Mouse (Mus musculus) small intestine, adult 2 months (tissue): ENCODE measurements around the gene Arhgap1. TPM values are rescaled to one million over a fixed set of nuclear protein-coding genes. Genes with fewer than 3 reads are reported as not detected.

Source experiments
- H3K27ac ChIP-seq: fragments of 200-500 bp; 2 replicates; pipeline ENCODE4 v1.5.1; 2012; ENCODE audit warnings: low read depth, low read length, control low read depth, inconsistent platforms; ENCODE audit not compliant: insufficient read depth
- H3K27me3 ChIP-seq: fragments of 200-500 bp; 2 replicates; pipeline ENCODE4 v1.6.1; 2012; ENCODE audit warnings: mild to moderate bottlenecking, moderate library complexity, low read length, inconsistent platforms; ENCODE audit not compliant: control insufficient read depth, insufficient read depth
- H3K36me3 ChIP-seq: fragments of 200-500 bp; 2 replicates; pipeline ENCODE4 v1.6.1; 2012; ENCODE audit warnings: mild to moderate bottlenecking, low read length, control low read depth, inconsistent platforms; ENCODE audit not compliant: control insufficient read depth, insufficient read depth
- H3K4me1 ChIP-seq: fragments of 200-500 bp; 2 replicates; pipeline ENCODE4 v1.6.1; 2012; ENCODE audit warnings: low read length, inconsistent platforms, mixed read lengths; ENCODE audit not compliant: control insufficient read depth, insufficient read depth, insufficient read length
- H3K4me3 ChIP-seq: fragments of 200-500 bp; 2 replicates; pipeline ENCODE4 v1.5.1; 2012; ENCODE audit warnings: low read depth, mild to moderate bottlenecking, control low read depth, inconsistent platforms, low read length, moderate library complexity
- CTCF ChIP-seq: fragments of 200-500 bp; IDR thresholded peaks from 2 replicates; pipeline ENCODE4 v1.5.1; 2012; ENCODE audit warnings: low read depth, mild to moderate bottlenecking, control low read depth, inconsistent platforms, low read length, moderate library complexity, mixed read lengths; ENCODE audit not compliant: insufficient replicate concordance, insufficient read length; ENCODE audit errors: extremely low read depth
- POLR2A ChIP-seq: fragments of 200-500 bp; IDR thresholded peaks from 2 replicates; pipeline ENCODE4 v1.6.1; 2012; ENCODE audit warnings: low read depth, mild to moderate bottlenecking, control low read depth, inconsistent platforms, low read length, moderate library complexity
- WGBS: fragments of 180-500 bp; shearing (Covaris S2); methylation state at CpG from one replicate; pipeline ENCODE4 v1.1.7; 2018; 5-methylcytosine and 5-hydroxymethylcytosine counted together
- polyA plus RNA-seq: library from polyadenylated mRNA; depleted of rRNA; stranded (reverse); fragments of >200 nt; gene quantifications from 2 replicates; pipeline ENCODE4 v1.2.3, GENCODE M21; 2012

The Arhgap1 gene
- polyA plus RNA-seq, 1 experiment = 99.2 TPM

GRCm38 (mm10) chr2:91635486-91635885 lies 14.2 kb upstream of the Arhgap1 start:
- H3K4me1 ChIP-seq = no peaks in the 10 kb centered on the region
- TF ChIP-seq CTCF (no peak), POLR2A (no peak)
- no peak overlapping the region for H3K27ac ChIP-seq
- no peak overlapping the region for H3K4me3 ChIP-seq
- WGBS = 87% methylated on average over 11 of the region's 11 CpGs
- no peaks in the 10 kb centered on the region for H3K36me3 ChIP-seq
- no peaks in the 10 kb centered on the region for H3K27me3 ChIP-seq

GRCm38 (mm10) chr2:91636229-91636628 lies 13.4 kb upstream of the Arhgap1 start, which contains the start of gene F2:
Gene F2, minus strand, starts transcription at chr2:91636414.
- whole genome bisulfite sequencing = 84% methylated on average over 8 of the region's 8 CpGs
- Histone ChIP-seq H3K36me3 (no peaks in the 10 kb centered on the region), H3K27ac (peak within 1 kb of the TSS; percentile 22; the same call in 1 of the 2 replicates), H3K27me3 (no peaks in the 10 kb centered on the region), H3K4me1 (no peaks in the 10 kb centered on the region), H3K4me3 (no peak within 1 kb of the TSS)
- no peak for TF ChIP-seq CTCF
- no peak for TF ChIP-seq POLR2A

- no peaks in the 10 kb centered on the region for H3K27me3 ChIP-seq
- 46% methylated on average over 5 of the region's 5 CpGs for WGBS
- no peak overlapping the region for H3K4me3 ChIP-seq
- H3K4me1 ChIP-seq = no peaks in the 10 kb centered on the region
- peak overlapping the region; percentile 22; the same call in 1 of the 2 replicates for H3K27ac ChIP-seq
- H3K36me3 ChIP-seq = no peaks in the 10 kb centered on the region
- TF ChIP-seq CTCF = no peak
- TF ChIP-seq POLR2A = no peak
These were observed 12.8 kb upstream of the Arhgap1 start for GRCm38 (mm10) chr2:91636727-91637338.

GRCm38 (mm10) chr2:91638931-91639330 lies 10.7 kb upstream of the Arhgap1 start:
- H3K27ac ChIP-seq = no peak overlapping the region
- H3K27me3 ChIP-seq = no peaks in the 10 kb centered on the region
- no peak for TF ChIP-seq POLR2A
- WGBS = 23% methylated on average over 6 of the region's 6 CpGs
- H3K4me3 ChIP-seq = no peak overlapping the region
- no peaks in the 10 kb centered on the region for H3K36me3 ChIP-seq
- peaks cover 10% of the 10 kb centered on the region; the same call in 1 of the 2 replicates for H3K4me1 ChIP-seq

GRCm38 (mm10) chr2:91642825-91643415 lies 6.7 kb upstream of the Arhgap1 start:
- no peaks in the 10 kb centered on the region for H3K27me3 ChIP-seq
- 49% methylated on average over 2 of the region's 2 CpGs for WGBS
- H3K36me3 ChIP-seq = peaks cover 31% of the 10 kb centered on the region
- peaks cover 10% of the 10 kb centered on the region; the same call in 1 of the 2 replicates for H3K4me1 ChIP-seq
- H3K4me3 ChIP-seq = no peak overlapping the region
- TF ChIP-seq POLR2A (no peak), CTCF (no peak)
- no peak overlapping the region for H3K27ac ChIP-seq

- peaks cover 31% of the 10 kb centered on the region for H3K36me3 ChIP-seq
- 92% methylated on average over 11 of the region's 11 CpGs for WGBS
These were observed 5.6 kb upstream of the Arhgap1 start for GRCm38 (mm10) chr2:91644021-91644420.

GRCm38 (mm10) chr2:91645354-91645753 lies 4.3 kb upstream of the Arhgap1 start:
- peaks cover 12% of the 10 kb centered on the region for H3K4me1 ChIP-seq
- H3K36me3 ChIP-seq = peaks cover 31% of the 10 kb centered on the region
- no peak for TF ChIP-seq CTCF
- no peak for TF ChIP-seq POLR2A
- 98% methylated on average over 15 of the region's 15 CpGs for WGBS
- H3K27me3 ChIP-seq = no peaks in the 10 kb centered on the region
- no peak overlapping the region for H3K4me3 ChIP-seq
- no peak overlapping the region for H3K27ac ChIP-seq

More at GRCm38 (mm10) chr2:91644021-91644420, 5.6 kb upstream of the Arhgap1 start:
- Histone ChIP-seq H3K4me1 (peaks cover 11% of the 10 kb centered on the region), H3K27ac (no peak overlapping the region), H3K4me3 (no peak overlapping the region), H3K27me3 (no peaks in the 10 kb centered on the region)
- no peak for TF ChIP-seq POLR2A
- TF ChIP-seq CTCF = no peak
